Mouse (Mus musculus): ENCODE measurements around the gene Rgl2. TPM values are rescaled to one million over a fixed set of nuclear protein-coding genes. Genes with fewer than 3 reads are reported as not detected.
"Not testable (repeated sequence)": the region's sequence is repeated elsewhere in the genome, so short reads cannot be mapped to it uniquely, and the experiment has no call there.

Gene Rgl2
- polyA plus RNA-seq, 1 experiment, result 16.4 TPM

GRCm38 (mm10) chr17:33943454-33943853, 14.1 kb downstream of the Rgl2 start:
- Histone ChIP-seq H3K27ac (replicated peaks; ENCODE audit: low read depth, low read length) (no peak overlapping the region), H3K4me1 (ENCODE audit: control insufficient read depth, insufficient read depth, insufficient read length, low read length) (peaks cover 7% of the 10 kb centered on the region), H3K4me3 (ENCODE audit: insufficient read depth, low read depth, low read length) (no peak overlapping the region)

DNA sequence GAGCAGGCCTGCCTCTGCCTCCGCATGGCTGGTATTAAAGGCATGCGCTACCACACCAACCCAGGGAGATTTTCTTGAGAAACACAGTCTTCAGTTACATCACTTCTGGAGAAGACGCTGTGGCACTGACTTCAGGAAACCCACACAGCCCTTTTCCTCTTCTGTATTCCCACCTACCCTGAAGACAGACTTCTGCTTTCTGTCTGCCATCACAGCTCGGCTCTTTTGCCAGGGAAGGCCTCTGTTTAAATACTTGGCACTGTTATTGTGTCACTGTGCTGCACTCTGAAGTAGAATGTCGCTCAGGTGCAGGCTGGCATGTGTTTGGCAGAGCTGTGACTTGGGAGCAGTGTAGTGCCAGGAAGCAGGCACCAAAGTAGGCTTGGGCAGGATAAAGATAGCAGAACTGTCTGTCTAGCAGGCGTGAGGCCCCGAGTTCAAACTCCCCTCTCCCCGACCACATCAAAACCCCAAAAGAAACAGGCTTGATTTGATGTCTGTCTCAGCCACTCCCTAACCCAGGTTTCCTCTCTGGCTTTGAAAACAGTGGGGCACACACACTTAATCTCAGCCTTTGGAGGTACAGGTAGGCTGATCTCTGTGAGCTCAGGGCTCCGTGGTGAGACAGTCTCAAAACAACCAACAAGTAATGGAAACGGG, 18.2 kb downstream of the Rgl2 start:
- Histone ChIP-seq H3K4me3 (ENCODE audit: insufficient read depth, low read depth, low read length) (no peak overlapping the region), H3K4me1 (ENCODE audit: control insufficient read depth, insufficient read depth, insufficient read length, low read length) (peaks cover 4% of the 10 kb centered on the region; the same call in 1 of the 2 replicates), H3K27ac (replicated peaks; ENCODE audit: low read depth, low read length) (no peak overlapping the region)

DNA sequence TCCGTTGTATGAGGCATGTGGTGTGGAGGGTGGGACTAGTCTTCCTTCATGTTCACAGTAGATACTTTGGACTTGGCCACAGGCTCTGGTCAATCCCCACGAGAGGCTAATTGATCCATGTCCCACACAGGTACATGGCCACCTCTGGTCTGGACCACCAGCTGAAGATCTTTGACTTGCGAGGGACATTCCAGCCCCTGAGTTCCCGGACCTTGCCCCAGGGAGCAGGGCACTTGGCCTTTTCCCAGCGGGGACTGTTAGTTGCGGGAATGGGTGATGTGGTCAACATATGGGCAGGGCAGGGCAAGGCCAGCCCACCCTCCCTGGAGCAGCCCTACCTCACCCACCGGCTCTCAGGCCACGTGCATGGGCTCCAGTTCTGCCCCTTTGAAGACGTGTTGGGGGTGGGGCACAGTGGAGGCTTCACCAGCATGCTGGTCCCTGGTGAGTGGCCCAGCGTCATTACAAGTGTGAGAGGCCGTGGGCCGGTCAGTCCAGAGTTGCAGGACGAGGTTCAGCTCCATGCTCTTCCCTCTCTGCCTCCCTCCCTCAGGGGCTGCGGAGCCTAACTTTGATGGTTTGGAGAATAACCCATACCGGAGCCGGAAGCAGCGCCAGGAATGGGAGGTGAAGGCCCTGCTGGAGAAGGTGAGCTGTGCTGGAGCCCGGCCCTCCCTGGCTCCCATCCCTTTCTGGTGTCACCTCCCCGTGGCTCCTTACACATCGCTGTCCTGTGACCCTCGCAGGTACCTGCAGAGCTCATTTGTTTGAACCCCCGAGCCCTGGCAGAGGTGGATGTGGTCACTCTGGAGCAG, 19.0 kb downstream of the Rgl2 start:
- Histone ChIP-seq H3K27ac (replicated peaks; ENCODE audit: low read depth, low read length) (no peak overlapping the region), H3K4me3 (ENCODE audit: insufficient read depth, low read depth, low read length) (no peak overlapping the region), H3K4me1 (ENCODE audit: control insufficient read depth, insufficient read depth, insufficient read length, low read length) (peaks cover 4% of the 10 kb centered on the region; the same call in 1 of the 2 replicates)

DNA sequence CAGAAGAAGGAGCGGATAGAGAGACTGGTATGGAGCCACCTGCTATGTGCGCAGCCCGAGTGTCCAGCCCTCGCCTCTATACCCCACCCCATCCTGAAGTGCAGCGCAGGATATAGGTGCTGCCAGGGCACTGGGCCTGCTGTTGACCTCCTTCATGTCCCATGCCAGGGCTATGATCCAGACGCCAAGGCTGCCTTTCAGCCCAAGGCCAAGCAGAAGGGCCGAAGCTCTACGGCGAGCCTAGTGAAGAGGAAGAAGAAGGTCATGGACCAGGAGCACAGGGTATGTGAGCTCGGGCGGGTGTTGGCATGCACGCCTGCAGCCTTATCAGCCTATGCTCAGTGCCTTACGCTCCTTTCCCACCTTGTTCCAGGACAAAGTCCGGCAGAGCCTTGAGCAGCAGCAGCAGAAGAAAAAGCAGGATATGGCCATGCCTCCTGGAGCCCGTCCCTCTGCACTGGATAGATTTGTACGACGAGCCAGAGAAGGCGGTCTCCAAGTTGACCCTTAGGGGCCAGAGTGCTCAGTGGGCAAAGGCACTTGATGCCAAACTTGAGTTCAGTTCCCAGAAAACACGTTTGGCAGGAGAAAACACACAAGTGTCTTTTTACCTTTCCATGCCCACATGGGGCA, 19.7 kb downstream of the Rgl2 start:
- no peak overlapping the region for H3K27ac ChIP-seq (replicated peaks; ENCODE audit: low read depth, low read length)
- no peak overlapping the region for H3K4me3 ChIP-seq (ENCODE audit: insufficient read depth, low read depth, low read length)
- H3K4me1 ChIP-seq (ENCODE audit: control insufficient read depth, insufficient read depth, insufficient read length, low read length), result peaks cover 4% of the 10 kb centered on the region; the same call in 1 of the 2 replicates

DNA sequence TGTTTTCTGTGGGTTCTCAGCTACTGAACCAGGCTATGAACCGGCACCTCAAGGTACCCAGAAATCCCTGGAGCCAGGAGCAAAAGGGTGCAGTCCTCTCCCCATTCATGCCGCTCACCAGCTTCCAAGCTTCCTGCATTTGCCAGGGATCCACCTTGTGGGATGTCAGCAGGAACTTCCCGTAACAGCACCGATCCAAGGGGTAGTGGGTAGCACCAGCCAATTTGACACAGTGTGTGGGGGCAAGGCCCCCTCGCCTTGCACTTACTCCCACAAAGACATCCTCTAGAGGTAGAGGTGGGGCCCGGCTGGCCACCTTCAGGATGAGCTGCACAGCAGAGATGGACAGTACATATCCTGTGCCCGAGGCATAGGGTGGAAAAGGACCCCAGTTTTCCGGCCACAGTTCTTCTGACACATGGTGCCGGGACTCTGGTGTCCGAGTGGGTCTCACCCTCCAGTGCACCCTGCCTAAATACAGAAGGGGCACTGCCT, 20.8 kb downstream of the Rgl2 start:
- H3K27ac ChIP-seq (replicated peaks; ENCODE audit: low read depth, low read length), result no peak overlapping the region
- H3K4me1 ChIP-seq (ENCODE audit: control insufficient read depth, insufficient read depth, insufficient read length, low read length), result peaks cover 4% of the 10 kb centered on the region; the same call in 1 of the 2 replicates
- H3K4me3 ChIP-seq (ENCODE audit: insufficient read depth, low read depth, low read length), result peak overlapping the region; percentile 66

DNA sequence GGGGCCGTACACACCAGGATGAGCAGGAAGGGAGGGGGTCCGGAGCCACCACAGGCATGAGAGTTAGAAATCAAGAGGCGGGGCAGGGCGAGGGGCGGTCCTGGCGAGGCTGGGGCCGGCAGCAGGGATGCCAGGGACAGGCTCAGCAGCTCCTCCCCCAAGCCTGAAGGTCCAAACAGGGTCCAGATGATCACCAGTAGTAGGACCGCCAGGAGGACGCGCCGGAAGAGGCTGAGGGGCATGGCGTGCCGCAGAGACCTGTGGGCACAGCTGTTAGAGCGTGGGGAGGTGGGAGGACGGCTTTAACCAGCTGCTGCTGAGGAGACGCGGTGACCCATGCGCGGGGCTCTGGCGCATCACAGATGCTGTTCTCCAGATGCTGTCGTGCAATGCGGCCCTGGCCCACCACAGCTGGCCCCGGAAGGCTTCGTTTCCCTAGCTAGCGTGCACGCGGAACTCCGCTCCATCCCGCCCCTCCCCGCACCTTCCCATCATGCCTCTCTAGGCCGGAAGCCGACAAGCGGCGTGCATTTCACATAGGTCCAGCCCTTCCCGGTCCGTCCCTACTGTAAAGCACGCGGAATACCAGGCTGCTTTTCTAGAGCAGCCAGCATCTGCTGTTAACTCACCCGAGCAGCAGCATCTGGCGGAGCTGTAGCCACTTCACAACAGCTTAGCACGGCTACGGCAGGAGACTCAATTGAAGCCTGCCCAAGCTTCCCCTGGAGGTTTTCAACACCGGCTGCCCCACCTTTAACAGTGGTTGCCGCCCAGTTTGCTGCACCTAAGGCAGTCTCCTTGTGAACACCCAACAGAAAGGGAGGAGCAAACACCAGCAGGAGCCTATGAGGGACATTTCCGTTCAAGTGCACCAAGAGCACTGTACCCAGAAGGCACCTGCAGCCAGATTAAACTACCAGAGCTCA, 21.9 kb downstream of the Rgl2 start, which contains the start of gene B3galt4:
B3galt4 (minus strand) TSS at position 468 of the 926 bp plus-strand sequence.
- H3K4me1 ChIP-seq (ENCODE audit: control insufficient read depth, insufficient read depth, insufficient read length, low read length), result peaks cover 4% of the 10 kb centered on the region; the same call in 1 of the 2 replicates
- H3K4me3 ChIP-seq (ENCODE audit: insufficient read depth, low read depth, low read length), result peak within 1 kb of the TSS; percentile 66
- peak within 1 kb of the TSS; percentile 46 for H3K27ac ChIP-seq (replicated peaks; ENCODE audit: low read depth, low read length)

DNA sequence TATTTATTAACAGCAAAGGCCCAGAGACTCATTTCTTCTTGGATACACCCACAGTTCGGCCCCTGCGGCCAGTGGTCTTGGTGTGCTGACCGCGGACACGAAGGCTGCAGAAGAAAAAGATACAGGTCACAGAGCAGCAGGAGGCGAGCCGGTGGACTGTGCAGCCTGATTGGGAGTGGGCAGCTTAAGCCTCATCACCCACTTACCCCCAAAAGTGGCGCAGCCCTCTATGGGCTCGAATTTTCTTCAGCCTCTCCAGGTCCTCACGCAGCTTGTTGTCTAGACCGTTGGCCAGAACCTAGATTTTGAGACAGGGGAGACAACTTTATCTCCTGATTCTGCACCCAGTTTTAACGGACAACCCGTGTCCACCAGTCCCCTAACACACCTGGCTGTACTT, 22.7 kb downstream of the Rgl2 start:
- H3K4me3 ChIP-seq (ENCODE audit: insufficient read depth, low read depth, low read length); H3K27ac ChIP-seq (replicated peaks; ENCODE audit: low read depth, low read length); H3K4me1 ChIP-seq (ENCODE audit: control insufficient read depth, insufficient read depth, insufficient read length, low read length): not testable (repeated sequence)

DNA sequence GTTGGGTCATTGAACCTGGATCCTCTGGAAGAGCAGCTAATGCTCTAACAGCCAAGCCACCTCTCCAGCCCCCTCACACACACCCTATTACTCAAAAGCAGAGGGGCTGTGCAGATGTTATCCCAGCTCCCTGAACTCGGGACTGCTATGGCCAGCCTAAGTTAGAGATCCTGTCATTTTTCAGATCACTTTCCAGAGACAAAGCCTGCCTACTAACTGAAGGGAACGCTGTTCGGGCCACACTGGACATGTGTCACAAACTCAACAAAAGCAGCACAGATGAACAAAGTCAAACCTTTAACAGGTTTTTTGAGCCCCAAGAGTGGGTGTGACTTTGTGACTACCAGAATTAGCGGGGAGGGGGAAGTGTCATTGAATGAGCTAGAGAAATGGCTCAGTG, 23.5 kb downstream of the Rgl2 start:
- Histone ChIP-seq H3K27ac (replicated peaks; ENCODE audit: low read depth, low read length) (no peak overlapping the region), H3K4me1 (ENCODE audit: control insufficient read depth, insufficient read depth, insufficient read length, low read length) (peaks cover 4% of the 10 kb centered on the region; the same call in 1 of the 2 replicates), H3K4me3 (ENCODE audit: insufficient read depth, low read depth, low read length) (no peak overlapping the region)

GRCm38 (mm10) chr17:33953310-33953709, 24.0 kb downstream of the Rgl2 start:
- Histone ChIP-seq H3K27ac (replicated peaks; ENCODE audit: low read depth, low read length) (no peak overlapping the region), H3K4me3 (ENCODE audit: insufficient read depth, low read depth, low read length) (no peak overlapping the region), H3K4me1 (ENCODE audit: control insufficient read depth, insufficient read depth, insufficient read length, low read length) (peaks cover 4% of the 10 kb centered on the region; the same call in 1 of the 2 replicates)

GRCm38 (mm10) chr17:33953961-33954565, 24.7 kb downstream of the Rgl2 start:
- H3K4me3 ChIP-seq (ENCODE audit: insufficient read depth, low read depth, low read length), result peak overlapping the region; percentile 90
- no peak overlapping the region for H3K27ac ChIP-seq (replicated peaks; ENCODE audit: low read depth, low read length)
- peaks cover 4% of the 10 kb centered on the region; the same call in 1 of the 2 replicates for H3K4me1 ChIP-seq (ENCODE audit: control insufficient read depth, insufficient read depth, insufficient read length, low read length)

GRCm38 (mm10) chr17:33954646-33955554, 25.6 kb downstream of the Rgl2 start:
- H3K4me1 ChIP-seq (ENCODE audit: control insufficient read depth, insufficient read depth, insufficient read length, low read length), result peaks cover 4% of the 10 kb centered on the region; the same call in 1 of the 2 replicates
- H3K4me3 ChIP-seq (ENCODE audit: insufficient read depth, low read depth, low read length), result peak overlapping the region; percentile 90

DNA sequence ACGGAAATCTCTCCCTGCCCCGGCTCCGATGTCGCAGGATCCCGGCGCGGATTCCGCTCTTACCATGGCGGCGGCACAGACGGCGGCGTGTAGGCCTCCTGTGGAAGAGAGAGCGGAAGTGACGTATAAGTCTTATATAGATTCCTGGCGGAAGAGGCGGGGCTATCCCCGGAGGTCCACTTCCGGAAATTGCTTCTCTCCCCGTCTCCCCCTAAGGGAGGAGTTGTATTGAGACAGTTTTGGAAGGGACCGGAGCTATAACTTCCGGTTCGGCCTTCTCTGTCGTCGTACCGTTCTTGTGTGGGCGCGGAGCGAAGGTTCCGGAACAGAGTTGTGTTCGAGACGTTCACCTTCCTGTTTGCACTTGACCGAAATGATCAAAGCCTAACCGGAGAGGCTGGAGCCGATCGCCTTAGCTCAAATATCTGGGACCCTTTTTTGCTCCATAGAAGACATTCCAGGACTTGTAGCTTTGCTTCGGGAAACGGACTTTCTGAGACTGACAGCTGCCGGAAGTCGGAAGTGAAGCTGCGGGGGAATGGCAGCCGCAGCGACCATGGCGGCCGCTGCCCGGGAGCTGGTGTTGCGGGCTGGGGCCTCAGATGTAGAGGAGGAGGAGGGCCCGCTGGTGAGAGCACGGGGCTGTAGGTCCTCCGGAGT, 26.3 kb downstream of the Rgl2 start, which contains the start of the genes Vps52 and Rps18:
Vps52 (plus strand) TSS at position 258 of the 660 bp plus-strand sequence.
Rps18 (minus strand) TSS at position 447 of the 660 bp plus-strand sequence.
- H3K27ac ChIP-seq (replicated peaks; ENCODE audit: low read depth, low read length), result peak within 1 kb of the TSS; percentile 99
- peaks cover under 1% of the 10 kb centered on the region; the same call in 1 of the 2 replicates for H3K4me1 ChIP-seq (ENCODE audit: control insufficient read depth, insufficient read depth, insufficient read length, low read length)
- H3K4me3 ChIP-seq (ENCODE audit: insufficient read depth, low read depth, low read length), result peak within 1 kb of the TSS; percentile 90

More at GRCm38 (mm10) chr17:33954646-33955554, 25.6 kb downstream of the Rgl2 start:
- H3K27ac ChIP-seq (replicated peaks; ENCODE audit: low read depth, low read length), result peak overlapping the region; percentile 62

Data from brown adipose tissue, adult 24 weeks (tissue).